Mouse (Mus musculus) c-Kit-positive CD71-positive TER-119-positive erythroid progenitor cells, embryonic 14.5 days (primary cell): Measurements from ENCODE around the gene Nectin1.

Experiments
- DNase-seq: peaks from one replicate; pipeline ENCODE4 v3.0.0-alpha.2; 2013; ENCODE audit warnings: low spot score

Gene Nectin1

DNA sequence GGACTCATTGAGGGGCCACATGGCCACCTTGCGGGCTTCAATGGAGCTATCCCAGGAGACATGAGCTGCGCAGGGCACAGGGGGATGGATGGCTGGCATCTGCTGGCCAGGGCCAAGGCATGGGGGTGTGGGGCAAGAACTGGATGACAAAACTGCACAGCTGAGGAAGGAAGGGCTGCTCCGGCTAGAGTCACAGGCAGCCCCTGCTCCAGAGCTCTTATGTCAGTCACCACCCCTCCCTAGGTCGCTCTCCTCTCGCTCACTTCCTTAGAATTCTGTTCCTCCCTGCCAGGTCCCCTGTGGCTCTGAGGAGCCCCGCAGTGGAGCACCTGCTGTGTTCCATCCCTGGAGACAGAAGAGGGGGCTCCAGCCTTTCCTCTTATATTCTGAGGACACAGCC is 63.8 kb downstream of the Nectin1 start:
- no peak for DNase-seq

DNA sequence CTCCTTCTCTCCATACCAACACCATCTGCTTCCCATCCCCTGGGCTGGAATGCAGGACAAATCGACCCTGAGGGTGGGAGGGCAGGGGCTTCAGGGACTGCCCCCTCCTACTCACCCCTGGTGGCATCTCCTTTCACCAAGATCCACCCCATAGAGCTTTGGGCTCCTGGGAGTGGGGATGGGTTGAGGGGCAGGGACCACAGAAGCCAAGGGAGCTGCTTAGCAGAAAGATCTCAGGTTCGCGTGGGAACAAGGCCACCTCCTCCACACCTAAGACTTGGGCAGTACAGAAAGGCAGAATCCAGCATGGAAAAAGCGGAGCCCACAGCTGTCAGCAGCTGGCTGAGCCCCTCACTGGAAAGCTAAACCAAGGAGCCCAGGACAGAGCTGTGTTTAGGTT is 64.3 kb downstream of the Nectin1 start:
- DNase-seq, result no peak

DNA sequence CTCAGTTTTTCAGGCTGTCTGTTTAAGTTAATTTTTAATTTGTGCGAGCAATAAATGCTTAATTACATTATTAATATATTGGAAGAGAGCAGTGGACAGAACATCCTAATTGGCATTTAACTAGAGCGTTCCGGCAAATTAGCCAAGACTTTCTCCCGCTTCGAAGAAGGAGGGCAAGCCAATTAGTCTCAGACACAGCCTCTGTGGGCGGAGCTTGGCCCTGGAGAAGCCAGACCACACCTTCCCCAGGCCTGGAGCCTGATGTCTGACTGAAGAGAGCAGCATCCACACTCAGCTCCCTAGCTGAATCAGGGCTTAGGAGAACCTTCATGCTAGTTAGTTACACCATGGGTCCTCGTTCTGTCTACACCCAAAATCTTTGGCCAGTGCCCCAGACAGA is 64.8 kb downstream of the Nectin1 start:
- no peak for DNase-seq

DNA sequence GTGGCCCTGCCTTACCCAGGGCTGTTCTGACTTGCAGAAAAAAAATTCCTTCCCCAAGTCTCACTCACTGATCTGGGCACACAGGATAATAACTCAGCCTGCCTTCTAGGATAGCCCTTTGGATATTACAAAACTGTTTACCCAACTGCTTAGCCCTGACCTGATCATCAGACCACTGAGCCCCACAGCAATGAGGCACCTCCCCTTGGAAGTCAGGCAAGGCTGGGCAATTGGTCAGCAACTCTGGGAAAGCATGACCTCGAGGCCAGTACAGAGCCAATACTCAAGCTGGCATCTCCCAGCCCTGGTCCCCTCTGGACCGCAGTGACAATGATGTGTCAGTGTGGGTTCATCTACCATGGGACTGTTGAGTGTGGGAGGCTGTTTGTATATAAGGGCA is 69.4 kb downstream of the Nectin1 start:
- DNase-seq, result no peak

DNA sequence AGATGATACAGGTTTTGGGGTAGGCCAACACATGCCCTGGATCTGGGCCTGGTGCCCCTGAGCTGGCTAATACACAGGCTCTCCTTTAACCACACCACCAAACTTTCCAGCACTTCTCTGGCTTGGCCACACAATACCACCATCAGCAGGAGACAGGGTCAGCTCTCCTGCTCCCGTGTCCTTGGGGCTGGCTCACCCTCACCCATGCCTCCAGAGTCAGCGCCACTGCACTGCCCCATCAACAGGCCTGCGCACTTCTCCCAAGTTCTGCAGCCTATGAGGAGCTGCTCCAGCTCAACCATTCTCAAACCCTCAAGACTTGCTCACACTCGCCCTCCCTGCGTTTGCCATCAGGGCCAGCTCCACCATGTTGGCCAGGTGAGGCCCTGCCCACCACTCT is 78.4 kb downstream of the Nectin1 start:
- no peak for DNase-seq

DNA sequence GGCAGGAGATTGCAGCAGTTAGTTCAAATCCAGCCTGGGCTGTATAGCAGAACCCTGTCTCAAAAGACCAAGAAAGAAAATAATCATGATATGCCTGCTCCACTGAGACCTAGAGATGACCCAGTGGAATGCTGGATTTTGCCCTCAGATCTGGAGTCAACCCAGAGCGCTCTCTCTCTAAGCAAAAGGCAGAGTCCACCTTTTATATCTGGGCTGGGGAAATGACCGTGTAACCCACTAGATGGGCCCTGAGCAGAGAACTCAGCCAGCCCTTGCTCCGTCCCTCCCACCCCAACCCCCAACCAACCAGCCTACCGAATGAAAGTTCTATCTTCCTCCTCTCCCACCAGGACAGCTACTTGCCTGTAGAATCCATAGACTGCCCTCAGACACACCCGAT is 81.4 kb downstream of the Nectin1 start:
- DNase-seq, result no peak

DNA sequence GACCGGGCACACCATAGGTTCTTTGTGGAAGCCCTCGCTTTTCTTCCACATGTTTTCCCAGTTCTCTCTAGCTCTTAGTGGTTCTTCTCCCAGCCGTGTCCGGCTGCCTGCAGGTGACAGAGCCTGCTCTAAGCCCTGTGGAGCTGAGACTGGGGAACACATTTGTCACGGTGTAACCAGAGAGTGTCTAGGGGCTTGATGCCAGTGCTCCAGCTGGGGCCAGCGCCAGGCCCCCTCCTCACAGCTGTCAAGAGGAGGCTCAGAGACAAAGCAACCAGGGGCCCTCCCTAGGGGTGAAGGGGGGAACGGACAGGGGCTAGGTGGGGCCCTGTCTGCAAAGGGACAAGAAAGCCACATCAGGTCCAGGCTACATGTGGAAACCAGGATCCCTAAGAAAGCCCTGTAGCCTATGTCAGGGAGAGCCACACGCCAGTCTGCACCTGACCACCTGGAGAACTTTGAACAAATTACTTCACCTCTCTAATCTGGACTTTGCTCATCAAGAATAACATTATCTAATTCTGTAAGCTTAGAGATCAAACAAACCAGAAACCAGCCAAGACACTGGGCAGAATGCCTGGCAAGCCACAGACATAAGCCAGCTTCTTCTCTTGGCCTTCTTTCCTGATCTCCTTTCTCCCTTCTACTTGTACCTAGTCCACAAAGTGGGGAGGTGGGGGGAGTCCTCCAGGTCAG is 82.9 kb downstream of the Nectin1 start:
- DNase-seq, result no peak

DNA sequence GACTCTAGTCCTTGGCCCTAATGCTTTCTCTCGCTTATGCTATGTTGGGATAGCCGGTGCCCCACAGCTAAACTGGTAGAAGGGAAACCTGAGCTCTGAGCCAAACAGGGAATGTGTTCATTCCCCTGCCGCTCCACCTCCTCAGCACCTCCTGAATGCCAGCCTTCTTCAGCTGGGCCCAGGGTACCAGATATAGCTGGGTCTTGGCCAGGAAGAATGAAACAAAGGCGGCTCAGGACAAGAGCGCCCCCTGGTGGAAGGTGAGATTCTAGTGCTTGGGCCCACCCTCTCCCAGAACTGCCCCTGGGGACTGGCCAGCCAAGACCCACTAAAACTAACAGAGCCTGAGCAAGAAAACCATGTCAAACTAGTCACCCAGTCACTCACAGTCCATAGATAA is 83.8 kb downstream of the Nectin1 start:
- DNase-seq, result peak; percentile 29

DNA sequence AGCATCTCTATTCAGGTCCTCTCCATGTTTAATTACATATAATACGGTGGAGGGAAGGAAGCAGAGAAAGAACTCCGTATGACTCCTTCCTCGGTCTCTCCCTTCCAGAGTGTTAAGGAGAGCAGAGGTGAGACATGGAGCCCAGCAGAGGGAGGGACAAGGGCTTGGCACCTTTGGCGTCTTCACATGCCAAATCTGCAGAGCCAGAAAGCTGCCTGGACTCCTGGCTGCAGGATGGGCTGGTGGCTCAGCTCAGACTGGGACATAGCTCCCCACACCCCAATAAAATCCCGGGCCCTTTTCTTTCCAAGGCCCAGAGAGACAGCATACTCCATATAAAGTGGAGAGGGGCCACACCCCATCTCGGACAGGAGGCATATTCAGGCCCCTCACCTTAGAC is 85.2 kb downstream of the Nectin1 start:
- no peak for DNase-seq

DNA sequence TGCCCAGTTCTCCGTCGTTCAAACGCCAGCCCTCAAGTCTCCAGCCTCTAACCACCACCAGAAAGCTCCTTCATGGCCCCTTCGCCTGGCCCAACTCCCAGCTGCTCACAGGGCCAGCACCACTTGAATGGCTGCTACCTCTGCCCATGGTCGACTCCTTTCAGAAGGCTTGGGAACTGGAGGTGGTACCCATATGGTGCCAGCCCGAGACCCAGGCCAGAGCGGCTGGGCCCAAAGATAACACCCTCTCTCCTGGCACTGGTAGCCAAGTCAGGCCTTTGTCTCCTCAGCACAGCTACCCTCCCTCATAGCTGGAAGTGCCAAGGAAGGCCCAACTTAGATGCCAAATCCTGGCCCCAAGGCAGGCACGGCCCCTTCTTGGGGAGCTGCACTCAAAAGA is 89.4 kb downstream of the Nectin1 start:
- DNase-seq, result no peak

DNA sequence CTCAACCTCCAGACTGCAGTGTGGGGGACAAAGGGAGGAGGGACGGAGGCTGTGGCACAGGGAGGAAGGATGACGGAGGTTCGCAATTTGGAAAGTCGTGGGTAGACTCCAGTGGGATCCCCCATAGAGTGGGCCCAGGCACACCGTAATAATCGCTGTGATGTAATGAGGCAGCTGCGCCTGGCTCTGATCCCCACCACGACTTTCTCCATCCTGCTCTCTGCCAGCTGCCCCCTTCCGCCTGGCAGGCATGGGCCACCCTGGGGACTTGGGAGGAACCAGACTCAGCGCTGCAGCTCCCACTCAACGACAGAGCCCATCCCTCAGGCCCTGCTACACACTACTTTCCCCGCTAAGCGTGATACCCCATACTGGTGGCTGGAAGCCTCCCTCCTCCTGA is 90.5 kb downstream of the Nectin1 start:
- DNase-seq, result no peak

DNA sequence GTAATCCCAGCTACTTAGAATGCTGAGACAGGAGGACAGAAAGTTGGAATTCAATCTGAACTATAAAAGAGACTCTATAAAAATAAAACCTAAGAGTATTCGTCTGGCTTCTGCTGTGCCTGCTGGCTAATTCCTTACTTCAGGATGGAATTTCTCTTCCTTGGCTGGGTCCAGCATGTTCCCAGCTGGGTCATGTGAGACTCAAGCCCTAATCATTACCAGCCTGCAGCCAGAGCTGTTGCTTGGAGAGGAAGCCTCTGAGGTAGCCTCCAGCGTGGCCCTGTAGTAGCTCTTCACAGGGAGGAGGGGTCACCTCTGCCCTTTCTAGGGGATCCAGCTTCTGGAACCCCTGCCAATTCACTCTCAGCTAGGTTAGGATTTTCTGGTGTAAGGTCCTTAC is 94.8 kb downstream of the Nectin1 start:
- DNase-seq, result no peak

DNA sequence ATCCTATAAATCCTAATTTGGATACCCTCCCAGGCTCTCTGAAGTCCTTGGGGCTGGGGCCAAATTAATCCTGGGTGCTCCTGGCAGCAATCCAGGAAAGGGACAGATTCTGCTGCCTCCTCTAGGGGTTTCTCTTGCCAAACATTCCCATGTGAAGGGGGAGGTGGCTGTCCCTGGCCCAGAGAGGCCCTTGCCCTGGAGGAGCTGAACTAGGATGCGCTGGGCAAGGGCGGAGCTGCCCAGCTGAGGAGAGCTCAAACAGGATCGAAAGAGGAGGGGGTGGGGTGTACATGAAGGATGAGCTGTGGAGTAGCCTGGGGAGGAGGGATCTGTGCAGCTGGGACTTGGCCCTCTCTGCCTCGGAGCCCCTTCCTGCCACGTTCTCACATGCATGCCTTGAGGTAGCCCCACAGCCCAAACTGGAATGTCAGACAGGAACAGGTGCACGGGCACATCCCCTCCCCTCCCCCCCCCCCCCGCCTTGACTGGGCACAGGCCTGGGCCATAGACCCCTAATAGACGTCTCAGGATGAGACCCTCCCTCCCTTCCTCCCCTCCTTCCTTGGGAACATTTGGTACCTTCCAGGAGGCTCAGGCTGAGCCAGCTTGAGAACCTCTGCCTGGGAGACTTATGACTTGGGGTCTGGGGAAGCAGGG is 99.3 kb downstream of the Nectin1 start:
- DNase-seq, result no peak

DNA sequence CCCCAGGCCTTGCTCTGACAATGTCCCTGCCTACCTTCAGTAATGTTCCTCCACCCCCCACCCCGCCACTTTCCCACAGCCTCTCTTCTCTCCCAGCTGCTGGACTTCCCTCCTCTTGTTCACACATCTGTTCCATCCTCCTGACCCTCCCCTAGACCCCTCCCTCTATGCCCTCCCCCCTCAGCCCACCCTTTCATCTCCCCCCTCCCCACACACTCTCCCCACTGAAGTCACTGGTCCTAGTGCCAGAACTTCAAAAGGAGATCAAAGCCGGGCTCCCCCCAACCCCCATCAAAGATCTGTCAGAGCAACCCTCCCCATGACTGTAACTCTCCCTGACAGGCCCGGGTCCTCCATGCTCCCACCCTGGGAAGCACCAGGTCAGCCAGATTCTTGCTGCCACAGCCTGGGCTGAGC is 99.9 kb downstream of the Nectin1 start:
- DNase-seq, result no peak

DNA sequence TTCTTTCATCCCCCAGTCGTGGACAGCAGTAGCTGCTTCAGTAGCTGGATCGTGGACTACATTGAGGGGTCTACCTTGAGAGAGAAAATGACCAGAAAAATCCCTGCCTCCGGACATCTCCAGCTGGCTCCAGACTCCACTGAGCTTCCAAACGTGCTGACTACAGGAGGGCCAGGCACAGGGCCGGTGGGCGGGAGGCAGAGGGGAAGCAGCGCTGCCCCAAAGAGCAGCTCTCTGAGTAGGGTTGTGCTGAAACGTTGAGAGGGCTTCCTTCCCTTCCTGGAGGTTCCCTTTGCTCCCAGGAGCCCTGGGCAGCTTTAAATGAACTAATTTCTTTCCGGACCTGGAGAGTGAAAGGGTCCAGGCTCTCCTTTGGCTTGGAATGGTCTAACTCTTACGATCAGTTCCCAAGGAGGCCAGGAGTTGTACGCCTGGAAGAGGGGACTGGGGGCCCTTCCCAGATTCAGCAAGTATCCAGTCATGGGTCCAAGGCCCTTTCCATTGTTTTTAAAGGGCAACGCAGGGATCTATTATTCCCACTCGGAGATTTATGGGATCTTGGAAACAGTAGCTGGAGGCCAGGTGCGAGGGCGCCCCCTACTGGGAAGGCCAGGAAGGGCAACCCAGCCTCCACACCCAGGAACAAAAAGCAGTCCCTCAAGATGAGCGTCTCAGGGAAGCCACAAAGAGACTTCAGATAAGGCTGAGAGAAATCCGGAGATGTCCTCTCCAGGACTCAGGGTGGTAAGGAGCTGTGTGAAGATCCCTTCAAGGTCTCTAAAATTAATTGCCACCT is 102.1 kb downstream of the Nectin1 start:
- peak; percentile 3 for DNase-seq

DNA sequence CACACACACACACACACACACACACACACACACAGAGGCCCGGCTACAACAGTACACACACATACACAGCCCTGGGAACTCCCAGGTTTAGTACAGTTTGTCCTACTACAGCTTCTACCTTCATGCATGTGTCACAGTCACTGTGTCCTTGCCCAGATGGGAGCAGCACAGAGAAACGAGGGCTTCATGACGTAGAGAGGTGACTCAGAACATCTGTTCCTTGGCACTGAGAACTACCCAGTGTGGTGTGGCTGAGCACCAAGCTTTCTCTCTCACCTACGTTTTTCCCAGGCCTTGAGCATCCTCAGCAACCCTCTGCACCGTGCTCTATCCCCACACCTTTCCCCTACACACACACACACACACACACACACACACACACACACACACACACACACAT is 104.1 kb downstream of the Nectin1 start:
- DNase-seq, result no peak

DNA sequence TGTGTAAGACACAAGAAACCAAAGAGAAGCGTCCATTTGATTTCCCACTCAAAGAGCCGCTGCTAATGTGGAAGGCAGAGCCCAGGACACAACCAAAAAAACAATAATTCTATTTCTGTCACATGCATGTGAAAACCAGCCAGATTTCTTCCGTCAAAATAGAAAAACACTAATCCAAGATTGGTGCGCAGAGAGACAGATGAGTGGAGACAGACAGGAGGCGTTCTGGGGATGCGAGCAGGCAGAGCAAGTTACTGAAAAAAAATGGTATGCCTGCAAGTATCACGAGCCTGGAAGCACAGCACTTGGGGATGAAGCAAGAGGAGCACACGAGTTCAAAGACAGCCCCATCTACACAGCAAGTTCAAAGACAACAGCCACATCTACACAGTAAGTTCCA is 106.5 kb downstream of the Nectin1 start:
- no peak for DNase-seq

DNA sequence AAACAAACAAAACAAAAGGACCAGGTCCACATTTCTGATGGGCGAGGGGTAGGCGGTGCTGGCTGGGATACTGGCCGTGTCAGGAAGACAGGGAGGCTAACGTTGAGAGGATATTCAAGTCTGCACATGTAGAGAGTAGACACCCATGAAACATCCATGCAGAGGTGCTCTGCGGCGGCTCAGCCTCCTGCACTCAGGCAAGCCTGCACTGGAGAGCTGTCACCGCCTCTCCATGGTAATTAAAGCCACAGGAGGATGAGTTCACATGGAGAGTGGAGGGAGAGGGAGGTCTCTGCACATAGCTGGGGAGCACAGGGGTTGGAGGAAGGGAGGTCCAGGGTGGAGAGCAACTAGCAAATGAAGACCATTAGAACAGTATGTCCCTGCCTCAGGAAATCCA is 107.4 kb downstream of the Nectin1 start:
- no peak for DNase-seq

DNA sequence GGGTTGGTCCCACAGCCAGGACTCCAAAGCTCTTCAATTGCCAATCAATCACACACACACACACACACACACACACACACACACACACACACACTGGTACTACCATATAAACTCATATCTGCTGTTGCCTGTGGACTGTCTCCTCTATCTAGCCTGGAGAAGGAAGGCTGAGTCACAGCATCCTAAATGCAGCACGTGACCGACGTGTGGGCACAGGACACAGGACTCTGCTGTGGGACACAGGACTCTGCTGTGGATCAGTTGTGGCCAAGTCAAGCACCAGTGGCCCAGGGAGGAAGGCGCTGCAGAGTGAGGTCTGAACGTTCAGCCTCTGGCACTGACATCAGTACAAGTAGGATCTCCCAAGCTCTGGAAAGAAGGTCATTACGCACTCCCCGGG is 112.1 kb downstream of the Nectin1 start:
- no peak for DNase-seq
